ENCODE assay signal across 12 mouse cellular contexts in the genomic region with DNA sequence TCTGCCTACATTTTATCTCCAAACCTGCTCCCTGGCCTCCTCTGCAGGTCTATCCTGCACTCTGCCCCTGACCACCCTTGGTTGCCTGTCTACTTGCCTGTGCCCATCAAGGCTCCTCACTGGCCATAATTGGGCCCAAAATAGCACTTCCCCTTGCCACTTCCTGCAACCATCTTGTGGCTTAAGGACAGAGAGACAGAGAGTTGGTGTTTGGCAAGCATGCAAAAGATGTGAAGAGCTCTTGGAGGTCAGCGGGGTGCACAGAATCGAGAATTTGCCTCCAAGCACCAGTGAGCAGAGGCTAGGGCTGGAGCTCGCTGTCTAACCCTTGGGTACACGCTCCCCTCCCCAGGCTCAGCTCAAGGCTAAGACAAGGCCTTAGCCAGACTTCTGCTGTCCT. TPM values are rescaled to one million over a fixed set of nuclear protein-coding genes. Genes with fewer than 3 reads are reported as not detected.
DNase-seq lines count a peak whose midpoint lies in the region; ATAC-seq and TF ChIP-seq lines count a peak whose summit lies in the region.
"Had no signal": no experiment of that assay in that cellular context is flagged by ENCODE, and none has a peak within 500 bp of the region (broad histone marks: within the 10 kb centered on the region; RNA-seq: fewer than 3 reads in every experiment).

No protein-coding gene starts in this region.

- peaks cover 23% of the 10 kb centered on the region for H3K36me3 ChIP-seq in forebrain, embryonic 10.5 days (replicated peaks)
- H3K36me3 ChIP-seq in forebrain, embryonic 12.5 days (replicated peaks): peaks cover 22% of the 10 kb centered on the region
- peaks cover 32% of the 10 kb centered on the region for H3K36me3 ChIP-seq in limb, embryonic 13.5 days
- H3K36me3 ChIP-seq in limb, embryonic 10.5 days: peaks cover 29% of the 10 kb centered on the region
- peaks cover 11% of the 10 kb centered on the region for H3K36me3 ChIP-seq in liver, embryonic 12.5 days
- no peaks in the 10 kb centered on the region for H3K36me3 ChIP-seq in small intestine, adult 2 months (ENCODE audit: control insufficient read depth, insufficient read depth, low read length)
- H3K36me3 ChIP-seq in forebrain, embryonic 15.5 days: peaks cover 13% of the 10 kb centered on the region

- H3K4me2 ChIP-seq in forebrain, embryonic 12.5 days: no peak overlapping the region
- no peak overlapping the region for H3K4me2 ChIP-seq in limb, embryonic 13.5 days (replicated peaks)
- H3K4me2 ChIP-seq in liver, embryonic 12.5 days: no peak overlapping the region
- H3K4me2 ChIP-seq in forebrain, embryonic 15.5 days (replicated peaks): no peak overlapping the region
- H3K4me2 ChIP-seq: forebrain, embryonic 13.5 days had no signal

- H3K9ac ChIP-seq in forebrain, embryonic 12.5 days: no peak overlapping the region
- H3K9ac ChIP-seq in limb, embryonic 13.5 days: no peak overlapping the region
- H3K9ac ChIP-seq in liver, embryonic 12.5 days: no peak overlapping the region
- no peak overlapping the region for H3K9ac ChIP-seq in forebrain, embryonic 15.5 days (replicated peaks)
- H3K9ac ChIP-seq: forebrain, embryonic 13.5 days had no signal

- WGBS in forebrain, embryonic 10.5 days: 71% methylated on average over 4 of the region's 4 CpGs
- 79% methylated on average over 4 of the region's 4 CpGs for WGBS in forebrain, embryonic 12.5 days
- WGBS in limb, embryonic 13.5 days: 77% methylated on average over 4 of the region's 4 CpGs
- WGBS in limb, embryonic 10.5 days: 75% methylated on average over 4 of the region's 4 CpGs
- 52% methylated on average over 4 of the region's 4 CpGs for WGBS in liver, embryonic 12.5 days (ENCODE audit: insufficient replicate concordance)
- 65% methylated on average over 4 of the region's 4 CpGs for WGBS in small intestine, adult 2 months
- 80% methylated on average over 4 of the region's 4 CpGs for WGBS in forebrain, embryonic 15.5 days

- ATAC-seq in forebrain, embryonic 12.5 days (ENCODE audit: low FRiP score): no peak
- no peak for ATAC-seq in limb, embryonic 13.5 days (ENCODE audit: low FRiP score, low read depth)
- ATAC-seq in liver, embryonic 12.5 days: no peak
- ATAC-seq in forebrain, embryonic 15.5 days (replicated peaks): no peak
- ATAC-seq: forebrain, embryonic 13.5 days; intestine, postnatal 0 days had no signal

- no peak for TF ChIP-seq POLR2A in small intestine, adult 2 months (IDR thresholded peaks at IDR 0.05; ENCODE audit: low read depth, low read length)

- H3K27ac ChIP-seq in forebrain, embryonic 10.5 days: peak overlapping the region; percentile 41
- H3K27ac ChIP-seq in forebrain, embryonic 12.5 days: no peak overlapping the region
- peak overlapping the region; percentile 28; the same call in 1 of the 2 replicates for H3K27ac ChIP-seq in limb, embryonic 13.5 days
- no peak overlapping the region for H3K27ac ChIP-seq in limb, embryonic 10.5 days
- H3K27ac ChIP-seq in liver, embryonic 12.5 days: 0 out of 2 replicates have a peak overlapping the region, but pooled peaks have one; percentile 37
- H3K27ac ChIP-seq in small intestine, adult 2 months (ENCODE audit: insufficient read depth, low read depth, low read length): 0 out of 2 replicates have a peak overlapping the region, but pooled peaks have one; percentile 8
- no peak overlapping the region for H3K27ac ChIP-seq in forebrain, embryonic 15.5 days (replicated peaks)
- H3K27ac ChIP-seq: forebrain, embryonic 13.5 days had no signal

- no peak for TF ChIP-seq CTCF in small intestine, adult 2 months (IDR thresholded peaks at IDR 0.05; ENCODE audit: extremely low read depth, insufficient read length, insufficient replicate concordance, low read depth, low read length)

- H3K4me1 ChIP-seq in forebrain, embryonic 10.5 days: peaks cover 10% of the 10 kb centered on the region; the same call in 1 of the 2 replicates
- H3K4me1 ChIP-seq in forebrain, embryonic 12.5 days: no peaks in the 10 kb centered on the region
- H3K4me1 ChIP-seq in limb, embryonic 13.5 days: 0 out of 2 replicates have a peak, but pooled peaks cover 6% of the 10 kb centered on the region
- peaks cover 8% of the 10 kb centered on the region; the same call in 1 of the 2 replicates for H3K4me1 ChIP-seq in limb, embryonic 10.5 days
- H3K4me1 ChIP-seq in liver, embryonic 12.5 days: peaks cover 36% of the 10 kb centered on the region
- H3K4me1 ChIP-seq in small intestine, adult 2 months (ENCODE audit: control insufficient read depth, insufficient read depth, insufficient read length, low read length): no peaks in the 10 kb centered on the region
- H3K4me1 ChIP-seq in forebrain, embryonic 15.5 days: no peaks in the 10 kb centered on the region
- H3K4me1 ChIP-seq: forebrain, embryonic 13.5 days had no signal

- H3K27me3 ChIP-seq in forebrain, embryonic 10.5 days (ENCODE audit: poor library complexity, severe bottlenecking): no peaks in the 10 kb centered on the region
- H3K27me3 ChIP-seq in forebrain, embryonic 12.5 days: no peaks in the 10 kb centered on the region
- no peaks in the 10 kb centered on the region for H3K27me3 ChIP-seq in limb, embryonic 13.5 days
- H3K27me3 ChIP-seq in limb, embryonic 10.5 days (ENCODE audit: low read depth, poor library complexity, severe bottlenecking): no peaks in the 10 kb centered on the region
- H3K27me3 ChIP-seq in liver, embryonic 12.5 days (replicated peaks): no peaks in the 10 kb centered on the region
- no peaks in the 10 kb centered on the region for H3K27me3 ChIP-seq in small intestine, adult 2 months (ENCODE audit: control insufficient read depth, insufficient read depth, low read length)
- H3K27me3 ChIP-seq in forebrain, embryonic 15.5 days: no peaks in the 10 kb centered on the region
- H3K27me3 ChIP-seq: forebrain, embryonic 13.5 days had no signal

- H3K9me3 ChIP-seq in forebrain, embryonic 10.5 days: no peaks in the 10 kb centered on the region
- H3K9me3 ChIP-seq in forebrain, embryonic 12.5 days: no peaks in the 10 kb centered on the region
- no peaks in the 10 kb centered on the region for H3K9me3 ChIP-seq in limb, embryonic 13.5 days
- H3K9me3 ChIP-seq in limb, embryonic 10.5 days (replicated peaks): no peaks in the 10 kb centered on the region
- H3K9me3 ChIP-seq in liver, embryonic 12.5 days (replicated peaks): no peaks in the 10 kb centered on the region
- H3K9me3 ChIP-seq in forebrain, embryonic 15.5 days: no peaks in the 10 kb centered on the region
- H3K9me3 ChIP-seq: forebrain, embryonic 13.5 days had no signal

- no peak for DNase-seq in forebrain, embryonic 10.5 days (ENCODE audit: extremely low spot score, low spot score)
- no peak for DNase-seq in limb, embryonic 10.5 days (ENCODE audit: low spot score)
- no peak for DNase-seq in kidney, postnatal 10 days
- DNase-seq: embryo, embryonic 11 days; lung, adult 18-20 months had no signal

- no peak overlapping the region for H3K4me3 ChIP-seq in forebrain, embryonic 10.5 days
- H3K4me3 ChIP-seq in forebrain, embryonic 12.5 days (replicated peaks): no peak overlapping the region
- H3K4me3 ChIP-seq in limb, embryonic 13.5 days: no peak overlapping the region
- no peak overlapping the region for H3K4me3 ChIP-seq in limb, embryonic 10.5 days
- H3K4me3 ChIP-seq in liver, embryonic 12.5 days: no peak overlapping the region
- H3K4me3 ChIP-seq in small intestine, adult 2 months (ENCODE audit: low read depth, low read length): no peak overlapping the region
- H3K4me3 ChIP-seq in forebrain, embryonic 15.5 days: no peak overlapping the region
- H3K4me3 ChIP-seq: forebrain, embryonic 13.5 days had no signal

RNA-seq across cellular contexts. Expression of gene Relt, which starts 5.3 kb away (rescaled TPM):
- polyA plus RNA-seq in forebrain, embryonic 10.5 days (2016; fragmentation: Nextera tagmentation; extraction: Ambion mirVana): 5.0 and 5.7 TPM in 2 replicates
- 2.2 and 2.6 TPM in 2 replicates for polyA plus RNA-seq in forebrain, embryonic 12.5 days (2016; fragmentation: Nextera tagmentation; extraction: Ambion mirVana)
- 3.6 and 4.3 TPM in 2 replicates for polyA plus RNA-seq in limb, embryonic 13.5 days (2015; fragmentation: Nextera tagmentation; extraction: Ambion mirVana)
- 5.9 and 7.9 TPM in 2 replicates for polyA plus RNA-seq in limb, embryonic 10.5 days (2016; fragmentation: Nextera tagmentation; extraction: Ambion mirVana)
- polyA plus RNA-seq in liver, embryonic 12.5 days (2016; fragmentation: Nextera tagmentation; extraction: Ambion mirVana): 17.8 and 18.2 TPM in 2 replicates
- 7.0 and 9.5 TPM in 2 replicates for polyA plus RNA-seq in small intestine, adult 2 months (2012; rRNA removed)
- 3.8 and 4.3 TPM in 2 replicates for polyA plus RNA-seq in forebrain, embryonic 15.5 days (2015; fragmentation: Nextera tagmentation; extraction: Ambion mirVana)

Comparison
In these comparisons a context has a peak if more than half of its experiments do, and no peak if none do; other contexts are left out.
1. H3K27ac ChIP-seq: peak in forebrain, embryonic 10.5 days (single experiment), limb, embryonic 13.5 days (single experiment), liver, embryonic 12.5 days (single experiment) and small intestine, adult 2 months (single experiment); none in forebrain, embryonic 12.5 days (single experiment), limb, embryonic 10.5 days (single experiment) and forebrain, embryonic 15.5 days (single experiment).